Mouse (Mus musculus): ENCODE data around the gene Ntrk2. TPM values are rescaled to one million over a fixed set of nuclear protein-coding genes. Genes with fewer than 3 reads are reported as not detected.

Ntrk2 gene
- polyA plus RNA-seq, 1 experiment: 65.9 TPM

GRCm38 (mm10) chr13:58840731-58841359 lies 34.5 kb downstream of the Ntrk2 start:
- DNase-seq (ENCODE audit: low read depth): no peak

DNA sequence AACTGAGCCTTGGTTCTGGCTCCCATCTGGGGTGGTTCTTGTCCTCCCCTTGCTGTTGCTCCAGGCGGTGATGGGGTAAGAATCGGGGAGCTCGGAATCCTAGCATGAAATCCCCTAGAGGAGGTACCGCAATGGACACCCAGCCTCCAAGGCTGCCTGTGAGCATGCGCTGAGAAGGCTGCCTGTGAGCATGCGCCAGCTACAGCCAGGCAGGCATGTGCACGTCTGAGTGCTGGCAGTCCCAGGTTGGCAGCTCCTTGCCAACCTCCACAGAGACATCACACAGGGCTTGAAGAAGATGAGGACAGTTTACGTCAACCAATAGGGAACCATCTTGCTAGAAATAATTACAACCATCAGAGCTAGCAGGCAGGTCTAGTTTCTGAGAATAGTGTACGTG lies 37.5 kb downstream of the Ntrk2 start:
- no peak for DNase-seq (ENCODE audit: low read depth)

DNA sequence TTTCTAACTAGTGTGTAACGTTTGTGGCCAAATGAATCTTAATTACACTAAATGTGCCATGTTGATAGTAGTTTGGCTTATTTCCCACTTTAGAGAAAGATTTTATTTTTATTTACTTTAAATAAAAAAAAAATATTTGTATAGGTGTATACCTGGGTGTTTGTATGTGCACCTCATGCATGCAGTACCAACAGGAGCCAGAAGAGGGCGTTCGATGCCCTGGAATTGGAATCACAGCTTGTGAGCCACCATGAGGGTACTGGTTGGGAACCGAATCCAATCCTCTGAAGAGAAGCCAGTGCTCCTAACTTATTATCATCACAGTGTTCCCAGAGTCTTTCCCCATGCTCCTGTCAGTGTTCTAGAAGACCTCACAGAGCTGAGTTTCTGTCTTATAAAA lies 42.2 kb downstream of the Ntrk2 start:
- DNase-seq (ENCODE audit: low read depth): no peak

- DNase-seq (ENCODE audit: low read depth): no peak
Measured at GRCm38 (mm10) chr13:58853685-58854084, 47.3 kb downstream of the Ntrk2 start.

GRCm38 (mm10) chr13:58866239-58866638 lies 59.9 kb downstream of the Ntrk2 start:
- no peak for DNase-seq (ENCODE audit: low read depth)

DNA sequence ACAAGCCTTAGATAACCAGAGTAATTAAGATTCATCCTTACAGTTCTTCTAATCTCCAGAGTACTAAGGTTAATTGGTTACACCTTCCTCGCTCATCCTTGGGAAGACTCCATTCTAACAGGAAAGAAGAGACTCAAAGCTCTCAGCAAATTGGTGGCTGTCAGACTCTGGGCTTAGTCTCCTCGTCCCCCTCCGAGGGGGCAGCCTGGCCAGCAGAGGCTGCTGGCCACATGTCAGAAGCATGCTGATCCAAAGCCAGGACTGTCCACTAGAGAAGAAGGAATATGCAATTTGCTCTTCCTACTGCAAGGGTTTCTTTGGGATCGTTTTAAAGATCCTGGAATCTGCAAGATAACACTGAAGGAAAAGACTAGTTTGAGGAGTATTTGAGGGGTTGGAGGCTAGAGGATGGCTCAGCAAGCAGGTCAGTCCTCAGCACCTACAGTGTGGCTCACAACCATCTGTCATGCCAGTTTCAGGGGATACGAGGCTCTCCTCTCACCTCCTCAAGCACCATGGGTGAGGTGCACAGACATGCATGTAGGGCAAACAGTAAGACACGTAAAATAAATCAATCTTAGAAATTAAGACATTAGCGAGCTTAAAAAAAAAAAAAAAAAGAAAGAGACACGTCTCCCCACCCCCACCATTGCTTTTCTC lies 60.5 kb downstream of the Ntrk2 start:
- DNase-seq (ENCODE audit: low read depth): no peak

- no peak for DNase-seq (ENCODE audit: low read depth)
Measured at GRCm38 (mm10) chr13:58882468-58882867, 76.1 kb downstream of the Ntrk2 start.

DNA sequence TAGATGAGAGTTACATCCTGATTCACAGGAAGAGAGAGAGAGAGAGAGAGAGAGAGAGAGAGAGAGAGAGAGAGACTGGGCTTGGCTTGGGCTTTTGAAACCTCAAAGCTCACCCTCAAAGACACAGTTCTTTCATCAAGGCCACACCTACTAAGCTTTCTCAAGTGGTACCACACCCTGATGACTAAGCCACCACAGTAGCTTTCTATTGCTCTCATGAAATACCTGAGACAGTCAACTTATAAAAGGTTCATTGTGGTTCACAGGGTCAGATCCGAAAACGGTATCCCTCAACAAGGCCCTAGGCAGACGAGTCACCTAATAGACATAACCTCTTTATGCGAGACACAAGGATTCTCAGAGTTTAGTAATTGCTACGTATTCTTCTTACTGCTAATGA lies 76.5 kb downstream of the Ntrk2 start:
- no peak for DNase-seq (ENCODE audit: low read depth)

- no peak for DNase-seq (ENCODE audit: low read depth)
Measured at GRCm38 (mm10) chr13:58886108-58886507, 79.7 kb downstream of the Ntrk2 start.

- DNase-seq (ENCODE audit: low read depth): no peak
Measured at GRCm38 (mm10) chr13:58896254-58896910, 90.0 kb downstream of the Ntrk2 start.

- no peak for DNase-seq (ENCODE audit: low read depth)
Measured at GRCm38 (mm10) chr13:58899337-58899736, 93.0 kb downstream of the Ntrk2 start.

- no peak for DNase-seq (ENCODE audit: low read depth)
Measured at GRCm38 (mm10) chr13:58902313-58902712, 95.9 kb downstream of the Ntrk2 start.

DNA sequence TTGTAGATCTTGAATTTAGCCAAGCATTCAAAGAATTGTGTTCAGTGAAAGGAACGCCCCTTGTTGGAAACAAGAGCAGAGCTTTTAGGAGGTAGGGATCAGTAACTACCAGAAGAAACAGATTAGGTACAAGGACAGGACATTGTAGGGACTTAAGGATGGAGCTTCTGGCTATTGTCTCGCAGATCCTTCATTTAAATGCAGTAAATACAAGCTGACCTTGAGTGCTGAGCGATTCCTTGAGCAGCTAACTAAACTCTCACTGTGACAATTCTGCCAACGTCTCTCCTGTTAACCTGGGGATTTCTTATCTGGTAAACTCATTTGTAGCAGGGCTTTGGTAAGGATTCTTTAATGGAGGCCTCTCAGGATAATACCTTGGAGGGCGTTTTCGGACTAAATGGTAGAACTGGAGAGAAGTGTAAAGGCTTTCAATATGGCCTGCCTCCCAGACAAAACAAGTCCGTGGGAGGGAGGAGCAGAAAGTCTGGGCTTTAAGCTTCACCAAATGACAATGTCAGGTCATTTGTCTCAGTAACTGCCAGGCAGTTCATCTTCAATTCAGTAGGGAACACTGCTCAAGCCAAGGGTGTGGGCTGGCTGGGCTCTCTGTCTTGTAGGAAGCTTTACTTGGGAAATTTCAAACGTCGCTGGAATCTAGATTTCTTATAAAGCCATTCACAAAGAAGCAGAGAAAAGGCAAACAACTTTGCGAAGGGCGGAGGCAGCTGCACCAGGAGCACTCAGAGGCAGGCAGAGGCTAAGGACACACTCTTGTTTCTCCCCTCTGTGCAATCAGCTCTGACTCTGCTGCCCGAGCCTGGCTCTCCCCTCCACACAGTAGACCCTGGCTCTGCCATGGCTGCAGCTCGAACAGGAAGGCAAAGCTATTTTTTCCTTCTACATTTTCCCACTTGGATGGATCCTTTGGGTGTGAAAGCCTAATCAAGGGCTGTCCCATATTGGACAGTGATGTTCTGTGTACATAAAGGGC lies 98.7 kb downstream of the Ntrk2 start:
- DNase-seq (ENCODE audit: low read depth): no peak

- no peak for DNase-seq (ENCODE audit: low read depth)
Measured at GRCm38 (mm10) chr13:58911936-58912335, 105.6 kb downstream of the Ntrk2 start.

- no peak for DNase-seq (ENCODE audit: low read depth)
Measured at GRCm38 (mm10) chr13:58912559-58912958, 106.2 kb downstream of the Ntrk2 start.

DNA sequence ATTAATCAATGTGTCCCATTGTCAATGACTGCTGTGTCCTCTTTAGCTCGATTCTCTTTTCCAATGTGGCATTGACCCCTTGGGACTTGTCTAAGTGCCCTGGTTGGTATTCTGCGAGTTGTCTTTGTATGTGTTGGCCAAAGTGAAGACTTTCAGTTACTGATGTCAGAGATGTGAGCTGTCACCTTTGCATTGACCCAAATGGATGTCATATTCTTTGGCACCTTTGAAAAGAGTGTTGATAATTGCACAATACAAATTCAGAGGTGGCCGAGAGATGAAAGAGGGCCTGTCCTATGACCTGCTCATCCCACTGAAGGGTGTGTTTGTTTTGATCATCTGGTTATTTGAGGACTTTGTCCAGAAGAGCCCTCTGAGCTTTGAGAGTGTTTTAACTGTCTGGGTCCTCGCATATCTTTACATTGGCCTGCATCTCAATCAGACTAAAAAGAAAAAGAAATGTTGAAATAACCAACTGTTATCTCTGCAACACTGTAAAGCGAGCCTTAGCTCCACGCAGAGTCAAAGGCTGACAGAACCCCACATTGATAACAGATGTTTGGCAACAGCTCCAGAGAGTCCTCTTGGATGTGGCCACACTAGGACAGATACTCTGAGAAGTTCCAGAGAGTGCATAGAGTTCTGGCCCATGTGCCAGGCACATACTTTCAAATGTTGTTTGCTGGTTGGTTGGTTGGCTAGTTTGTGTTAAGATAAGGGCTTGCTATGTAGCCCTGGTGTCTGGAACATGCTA lies 107.9 kb downstream of the Ntrk2 start:
- no peak for DNase-seq (ENCODE audit: low read depth)

DNA sequence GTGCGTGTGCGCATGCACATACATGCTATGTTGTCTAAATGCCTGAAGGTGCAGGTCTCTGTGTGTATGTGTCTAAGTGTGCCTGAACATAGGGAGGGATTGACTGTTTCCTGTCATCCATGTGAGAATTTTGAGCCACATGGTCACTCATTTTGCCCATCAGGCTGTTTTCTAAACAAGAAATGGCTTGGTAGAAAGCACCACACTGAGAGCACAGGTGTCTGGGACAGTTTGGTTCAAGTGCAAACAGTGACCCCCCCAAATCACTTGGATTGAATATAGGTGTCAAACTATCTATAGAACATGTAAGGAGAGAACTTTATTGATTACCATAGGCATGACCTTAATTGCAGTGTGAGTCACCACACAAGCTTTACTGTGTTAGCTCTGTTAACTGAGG lies 110.0 kb downstream of the Ntrk2 start:
- no peak for DNase-seq (ENCODE audit: low read depth)

DNA sequence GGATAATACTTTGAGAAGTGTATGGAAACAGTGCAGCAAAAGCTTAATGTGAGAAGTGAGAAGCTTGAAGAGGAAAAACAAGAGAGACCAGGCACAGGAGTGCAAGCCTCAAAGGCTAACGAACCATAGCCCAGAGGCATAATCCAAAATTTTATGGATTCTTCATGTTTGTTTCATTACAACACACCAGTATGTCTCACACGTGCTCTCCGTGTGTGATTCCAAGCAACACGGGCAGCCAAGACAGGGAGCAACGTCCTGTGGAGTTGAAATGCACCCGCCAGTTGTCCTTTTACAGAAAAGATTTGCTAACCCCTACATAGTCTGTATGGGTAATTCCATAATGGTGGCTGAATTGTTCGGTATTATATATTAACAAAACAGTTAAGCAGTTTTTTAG lies 113.9 kb downstream of the Ntrk2 start:
- no peak for DNase-seq (ENCODE audit: low read depth)

DNA sequence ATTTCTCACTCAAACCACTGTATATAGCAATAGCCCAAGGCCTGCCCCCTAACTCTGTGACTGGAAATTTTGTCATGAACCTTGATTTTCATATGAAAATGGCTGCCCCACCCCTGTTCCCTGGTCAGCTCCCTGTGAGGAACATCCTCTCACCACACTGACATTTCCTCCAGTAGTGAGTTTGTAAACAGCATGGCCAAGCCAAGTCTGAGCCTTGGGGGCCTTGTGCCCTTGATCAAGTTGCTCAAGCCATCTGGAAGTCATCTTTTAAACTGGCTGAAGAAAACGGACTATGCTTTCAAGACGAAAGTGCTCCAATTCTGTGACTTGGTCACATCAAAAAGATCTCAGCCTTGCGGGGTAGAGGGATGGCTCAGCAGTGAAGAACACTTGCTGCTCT lies 114.9 kb downstream of the Ntrk2 start:
- DNase-seq (ENCODE audit: low read depth): no peak

DNA sequence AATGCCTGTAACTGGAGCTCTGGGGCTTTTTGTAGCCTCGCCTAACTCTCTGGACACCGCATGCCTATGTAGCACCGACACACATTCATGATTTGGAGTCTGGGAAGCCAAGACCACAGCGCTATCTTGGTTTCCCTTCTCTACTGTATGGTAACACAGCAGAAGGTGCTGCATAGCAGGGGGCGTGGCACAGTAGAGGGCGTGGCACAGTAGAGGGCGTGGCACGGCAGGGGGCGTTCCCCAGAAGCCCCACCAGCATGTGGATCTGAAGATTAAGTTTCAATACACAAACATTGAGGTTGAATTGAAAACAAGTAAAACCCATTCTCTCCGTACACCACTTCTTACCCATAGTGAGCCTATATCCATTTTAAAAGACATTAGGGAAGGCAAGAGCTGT lies 115.3 kb downstream of the Ntrk2 start:
- no peak for DNase-seq (ENCODE audit: low read depth)

GRCm38 (mm10) chr13:58922174-58922573 lies 115.8 kb downstream of the Ntrk2 start:
- DNase-seq (ENCODE audit: low read depth): no peak
